Mouse (Mus musculus): ENCODE data around the gene Ahdc1. TPM values are rescaled to one million over a fixed set of nuclear protein-coding genes. Genes with fewer than 3 reads are reported as not detected.

The Ahdc1 gene
- polyA plus RNA-seq, 1 experiment from 2014 or later = 10.5 TPM

DNA sequence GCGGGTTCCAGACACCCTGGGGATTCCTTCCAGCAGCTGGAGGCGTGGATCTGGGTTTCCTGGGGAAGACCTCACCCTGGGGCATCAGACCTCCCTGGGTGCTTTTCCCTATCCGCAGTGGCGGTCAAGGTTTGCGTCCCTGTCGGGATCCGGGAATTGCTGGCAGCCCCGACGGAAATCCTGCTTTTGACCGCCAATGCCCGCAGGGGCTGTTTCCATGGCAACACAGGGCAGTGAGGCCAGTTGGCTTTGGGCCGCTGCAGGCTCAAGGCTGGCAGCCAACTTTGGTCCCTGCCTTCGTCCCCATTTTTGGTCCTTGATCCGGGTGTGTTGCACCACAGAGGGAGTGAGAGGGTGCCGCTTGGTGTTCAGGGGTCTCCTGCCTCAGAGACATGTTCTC, 36.2 kb upstream of the Ahdc1 start:
- no peak for ATAC-seq (ENCODE audit: low FRiP score, low read depth)
- H3K9me3 ChIP-seq = no peaks in the 10 kb centered on the region
- H3K4me3 ChIP-seq = no peak overlapping the region; the same call in 1 of the 2 replicates
- WGBS = under 1% methylated on average over 15 of the region's 15 CpGs
- H3K36me3 ChIP-seq = no peaks in the 10 kb centered on the region
- H3K9ac ChIP-seq = no peak overlapping the region
- H3K4me1 ChIP-seq = peaks cover 26% of the 10 kb centered on the region; the same call in 1 of the 2 replicates
- H3K27ac ChIP-seq = no peak overlapping the region
- peaks cover 44% of the 10 kb centered on the region for H3K27me3 ChIP-seq (replicated peaks)
- H3K4me2 ChIP-seq (replicated peaks) = peak overlapping the region; percentile 49

DNA sequence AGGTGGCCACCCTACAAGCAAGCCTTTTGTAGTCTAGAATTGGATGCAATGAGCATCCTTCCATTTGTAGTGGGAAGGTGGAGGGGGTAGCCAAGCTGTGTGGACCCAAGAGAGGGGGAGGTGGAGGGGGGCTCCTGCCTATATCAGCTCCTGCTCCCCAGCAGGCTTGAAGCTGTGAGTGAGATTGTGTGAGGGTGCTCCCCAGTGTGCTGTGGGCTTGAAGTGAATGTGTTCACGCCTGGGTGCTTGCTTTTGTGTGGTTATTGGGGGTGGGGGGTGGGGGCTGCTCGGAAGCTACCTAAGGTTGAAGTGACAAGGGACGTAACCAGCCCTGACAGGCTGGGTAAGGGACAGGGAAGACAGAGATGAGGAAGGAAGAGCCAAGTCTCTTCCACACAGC, 35.3 kb upstream of the Ahdc1 start:
- Histone ChIP-seq H3K9me3 (no peaks in the 10 kb centered on the region), H3K4me1 (peaks cover 26% of the 10 kb centered on the region; the same call in 1 of the 2 replicates), H3K27ac (no peak overlapping the region), H3K9ac (no peak overlapping the region), H3K4me3 (no peak overlapping the region), H3K36me3 (no peaks in the 10 kb centered on the region), H3K27me3 (replicated peaks) (peaks cover 44% of the 10 kb centered on the region), H3K4me2 (replicated peaks) (no peak overlapping the region)
- no peak for ATAC-seq (ENCODE audit: low FRiP score, low read depth)
- WGBS = 54% methylated on average over 3 of the region's 3 CpGs

DNA sequence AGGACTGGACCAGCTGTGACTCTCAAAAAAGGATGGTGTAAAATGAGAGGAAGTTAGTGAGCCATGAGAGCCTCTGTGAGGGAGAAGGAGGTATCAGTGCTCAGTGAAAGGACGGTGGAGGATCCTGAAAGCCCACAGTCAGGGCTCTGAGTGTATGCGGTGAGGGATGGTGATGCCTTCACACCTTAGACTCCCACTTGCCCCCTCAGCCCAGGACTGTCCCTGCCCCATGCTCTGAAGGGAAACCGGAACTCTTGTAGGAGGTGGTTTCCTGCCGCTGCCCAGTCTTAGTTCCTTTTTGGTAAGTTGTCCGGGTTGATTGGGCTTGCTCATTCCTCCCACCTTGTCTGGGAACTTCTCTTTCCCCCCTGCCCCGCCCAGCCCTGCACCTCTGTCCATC, 34.3 kb upstream of the Ahdc1 start:
- Histone ChIP-seq H3K36me3 (no peaks in the 10 kb centered on the region), H3K4me2 (replicated peaks) (no peak overlapping the region), H3K27ac (no peak overlapping the region), H3K9me3 (no peaks in the 10 kb centered on the region), H3K27me3 (replicated peaks) (peaks cover 44% of the 10 kb centered on the region), H3K4me3 (no peak overlapping the region), H3K9ac (no peak overlapping the region), H3K4me1 (peaks cover 26% of the 10 kb centered on the region; the same call in 1 of the 2 replicates)
- no peak for ATAC-seq (ENCODE audit: low FRiP score, low read depth)
- WGBS = 79% methylated on average over 6 of the region's 6 CpGs

DNA sequence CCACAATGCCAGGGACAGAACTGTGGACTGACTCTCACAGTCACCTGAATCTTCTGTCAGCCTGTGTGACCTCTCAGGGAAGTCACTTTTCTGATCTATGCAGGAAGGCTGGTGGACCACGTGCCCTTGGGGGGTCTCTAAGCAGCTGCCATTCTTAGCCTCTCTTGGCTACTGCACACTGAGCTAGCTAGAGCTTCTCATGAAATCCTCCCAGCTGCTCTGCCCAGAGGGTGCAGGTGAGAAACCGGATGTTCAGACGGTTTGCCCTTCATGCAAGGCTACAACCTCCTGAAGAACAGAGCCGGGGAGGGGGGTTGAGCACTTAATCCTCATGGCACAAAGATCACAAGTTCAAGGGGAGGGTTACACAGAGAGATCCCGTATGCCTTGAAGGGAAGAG, 33.5 kb upstream of the Ahdc1 start:
- no peak overlapping the region for H3K27ac ChIP-seq
- peaks cover 24% of the 10 kb centered on the region; the same call in 1 of the 2 replicates for H3K4me1 ChIP-seq
- 59% methylated on average over 5 of the region's 5 CpGs for WGBS
- H3K9me3 ChIP-seq = no peaks in the 10 kb centered on the region
- H3K27me3 ChIP-seq (replicated peaks) = peaks cover 42% of the 10 kb centered on the region
- no peak overlapping the region for H3K9ac ChIP-seq
- no peak overlapping the region for H3K4me3 ChIP-seq
- H3K36me3 ChIP-seq = no peaks in the 10 kb centered on the region
- no peak overlapping the region for H3K4me2 ChIP-seq (replicated peaks)
- no peak for ATAC-seq (ENCODE audit: low FRiP score, low read depth)

DNA sequence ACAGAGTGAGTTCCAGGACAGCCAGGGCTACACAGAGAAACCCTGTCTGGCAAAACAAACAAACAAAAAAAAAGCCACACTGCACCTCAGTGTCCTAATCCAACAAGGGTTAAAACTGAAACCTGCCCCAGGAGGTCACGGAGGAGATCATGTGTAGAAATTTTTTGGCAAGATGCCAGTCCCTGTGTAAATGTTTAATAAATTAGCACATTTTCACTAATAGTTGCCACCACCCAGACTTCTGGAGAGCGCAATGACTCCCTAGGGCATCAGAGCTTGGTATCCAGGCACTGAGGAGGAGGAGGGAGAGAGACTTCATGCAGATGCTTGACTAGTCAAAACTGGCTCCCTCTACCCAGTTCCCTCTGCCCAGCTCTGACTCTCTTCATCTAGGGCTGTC, 31.9 kb upstream of the Ahdc1 start:
- no peaks in the 10 kb centered on the region for H3K36me3 ChIP-seq
- H3K4me3 ChIP-seq = no peak overlapping the region
- peaks cover 24% of the 10 kb centered on the region for H3K4me1 ChIP-seq
- H3K9ac ChIP-seq = no peak overlapping the region
- H3K27ac ChIP-seq = no peak overlapping the region
- ATAC-seq (ENCODE audit: low FRiP score, low read depth) = no peak
- no peak overlapping the region for H3K4me2 ChIP-seq (replicated peaks)
- peaks cover 27% of the 10 kb centered on the region for H3K27me3 ChIP-seq (replicated peaks)
- H3K9me3 ChIP-seq = no peaks in the 10 kb centered on the region
- WGBS = 77% methylated on average over 2 of the region's 2 CpGs

DNA sequence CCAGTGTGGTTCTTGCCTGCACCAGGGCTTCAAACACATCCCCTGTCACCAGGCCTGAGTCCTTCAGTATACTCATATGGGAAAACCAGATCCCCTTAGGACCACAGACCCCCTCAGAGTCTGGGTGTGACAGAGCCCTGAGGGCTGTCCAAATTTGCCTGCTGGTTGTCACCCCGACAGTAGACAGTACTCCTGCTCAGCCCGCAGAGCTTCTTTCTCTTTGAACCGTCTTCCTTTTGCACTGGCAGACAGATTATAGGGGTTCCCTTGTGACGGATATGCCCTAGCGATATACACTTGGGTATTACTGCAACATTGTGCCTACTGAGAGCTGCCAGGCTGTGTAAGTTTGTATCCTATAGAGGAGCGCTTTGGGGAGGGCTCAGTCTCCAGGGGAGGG, 29.4 kb upstream of the Ahdc1 start:
- Histone ChIP-seq H3K27me3 (replicated peaks) (0 out of 2 replicates have a peak, but pooled peaks cover 3% of the 10 kb centered on the region), H3K27ac (no peak overlapping the region), H3K4me2 (replicated peaks) (no peak overlapping the region), H3K4me3 (no peak overlapping the region), H3K9ac (no peak overlapping the region), H3K4me1 (peaks cover 11% of the 10 kb centered on the region), H3K9me3 (no peaks in the 10 kb centered on the region), H3K36me3 (no peaks in the 10 kb centered on the region)
- ATAC-seq (ENCODE audit: low FRiP score, low read depth) = no peak
- 79% methylated on average over 6 of the region's 6 CpGs for WGBS

DNA sequence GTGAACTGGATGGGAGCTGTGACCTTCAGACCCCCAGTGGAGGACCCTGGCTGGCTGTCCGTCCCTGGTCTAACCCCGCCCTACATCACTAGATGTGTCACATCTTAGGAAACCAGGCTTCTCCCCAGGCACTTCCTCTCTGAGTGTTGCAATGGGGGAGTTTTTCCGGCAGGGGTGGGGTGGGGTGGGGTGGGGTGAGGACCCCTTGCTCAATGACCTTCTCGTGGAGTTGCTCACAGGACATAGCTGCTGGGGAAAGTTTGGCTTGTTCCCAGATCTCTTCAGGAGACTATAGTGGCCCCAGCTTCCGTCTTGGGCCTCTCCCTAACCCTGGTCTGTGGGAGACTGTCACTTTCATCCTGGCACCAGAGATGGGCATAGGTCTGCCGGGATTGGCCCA, 28.1 kb upstream of the Ahdc1 start:
- no peak for ATAC-seq (ENCODE audit: low FRiP score, low read depth)
- Histone ChIP-seq H3K4me1 (peaks cover 11% of the 10 kb centered on the region), H3K9ac (no peak overlapping the region), H3K4me2 (replicated peaks) (no peak overlapping the region), H3K36me3 (no peaks in the 10 kb centered on the region), H3K27me3 (replicated peaks) (no peaks in the 10 kb centered on the region), H3K4me3 (no peak overlapping the region), H3K9me3 (no peaks in the 10 kb centered on the region), H3K27ac (no peak overlapping the region)
- 82% methylated on average over 6 of the region's 6 CpGs for WGBS

DNA sequence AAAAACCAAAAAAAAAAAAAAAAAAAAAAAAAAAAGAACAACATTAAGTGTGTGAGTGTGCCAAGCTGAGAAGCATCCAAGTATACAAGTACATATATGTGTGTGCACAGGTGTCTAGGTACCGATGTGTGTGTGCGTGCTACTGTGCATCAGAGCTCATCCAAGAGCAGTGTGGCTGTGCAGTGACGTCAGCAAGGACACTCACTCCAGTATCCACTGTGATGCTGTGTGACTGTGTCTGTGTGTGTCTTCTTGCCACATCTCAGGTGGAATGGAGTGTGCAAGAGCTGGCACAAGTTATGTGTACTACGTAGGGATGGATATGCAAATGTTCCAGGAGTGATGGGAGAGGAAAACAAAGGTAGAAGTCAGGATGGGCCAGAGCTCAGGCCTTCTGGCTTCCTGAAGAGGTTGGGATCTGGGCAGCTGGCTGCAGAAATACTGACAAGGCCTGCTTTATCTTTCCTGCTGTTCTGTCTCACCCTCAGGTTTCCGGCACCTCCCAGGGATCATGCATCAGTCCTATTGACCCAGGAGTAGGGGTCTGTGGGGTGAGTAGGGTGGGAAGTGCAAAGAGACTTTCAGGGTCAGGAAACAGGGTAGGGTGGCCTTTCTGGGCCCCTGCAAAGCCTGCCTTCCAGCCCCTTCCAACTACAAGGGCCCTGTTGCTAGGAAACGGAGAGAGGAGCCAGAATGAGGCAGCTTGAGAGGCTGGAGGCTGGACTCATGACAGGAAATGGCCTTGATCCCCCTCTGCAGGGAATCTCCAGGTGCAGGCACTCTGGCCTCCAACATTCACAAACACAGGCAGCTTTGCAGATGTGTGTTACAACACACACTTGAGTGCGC, 27.2 kb upstream of the Ahdc1 start:
- Histone ChIP-seq H3K36me3 (no peaks in the 10 kb centered on the region), H3K4me3 (no peak overlapping the region), H3K4me1 (peaks cover 11% of the 10 kb centered on the region), H3K9me3 (no peaks in the 10 kb centered on the region), H3K27ac (no peak overlapping the region; the same call in 1 of the 2 replicates), H3K27me3 (replicated peaks) (no peaks in the 10 kb centered on the region), H3K4me2 (replicated peaks) (no peak overlapping the region), H3K9ac (0 out of 2 replicates have a peak overlapping the region, but pooled peaks have one; percentile 33)
- 45% methylated on average over 7 of the region's 7 CpGs for WGBS
- 0 out of 2 replicates have a peak, but pooled peaks have one; percentile 13 for ATAC-seq (ENCODE audit: low FRiP score, low read depth)

DNA sequence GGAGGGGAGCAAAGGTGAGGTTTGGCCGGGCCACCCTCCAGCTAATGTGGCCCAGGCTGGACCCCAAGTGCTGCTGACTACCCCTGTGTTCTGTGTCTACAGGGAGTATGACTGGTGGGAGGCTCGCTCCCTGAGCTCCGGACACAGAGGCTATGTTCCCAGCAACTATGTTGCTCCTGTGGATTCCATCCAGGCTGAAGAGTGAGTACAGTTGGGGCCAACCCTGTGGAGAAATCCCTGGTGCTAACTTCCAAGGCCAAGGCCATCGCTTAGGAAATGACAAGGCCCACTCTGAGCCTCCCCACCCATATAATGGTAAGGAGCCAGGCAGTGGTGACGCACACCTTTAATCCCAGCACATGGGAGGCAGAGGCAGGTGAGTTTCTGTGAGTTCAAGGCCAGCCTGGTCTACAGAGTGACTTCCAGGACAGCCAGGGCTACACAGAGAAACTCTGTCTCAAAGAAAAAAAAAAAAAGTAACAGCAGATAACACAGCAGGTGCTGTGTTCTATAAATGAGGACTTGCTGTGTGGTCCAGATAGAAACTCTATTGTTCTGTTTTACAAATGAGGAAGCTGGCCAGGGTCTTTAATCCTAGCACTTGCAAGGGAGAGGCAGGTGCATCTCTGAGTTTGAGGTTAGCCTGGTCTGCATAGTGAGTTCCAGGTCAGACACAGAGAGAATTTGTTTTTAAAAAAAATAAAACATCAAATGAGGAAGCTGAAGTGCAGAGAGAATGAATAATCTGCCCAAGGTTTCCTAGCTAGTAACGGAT, 22.3 kb upstream of the Ahdc1 start:
- WGBS = 88% methylated on average over 6 of the region's 6 CpGs
- ATAC-seq (ENCODE audit: low FRiP score, low read depth) = no peak
- H3K9ac ChIP-seq = no peak overlapping the region

DNA sequence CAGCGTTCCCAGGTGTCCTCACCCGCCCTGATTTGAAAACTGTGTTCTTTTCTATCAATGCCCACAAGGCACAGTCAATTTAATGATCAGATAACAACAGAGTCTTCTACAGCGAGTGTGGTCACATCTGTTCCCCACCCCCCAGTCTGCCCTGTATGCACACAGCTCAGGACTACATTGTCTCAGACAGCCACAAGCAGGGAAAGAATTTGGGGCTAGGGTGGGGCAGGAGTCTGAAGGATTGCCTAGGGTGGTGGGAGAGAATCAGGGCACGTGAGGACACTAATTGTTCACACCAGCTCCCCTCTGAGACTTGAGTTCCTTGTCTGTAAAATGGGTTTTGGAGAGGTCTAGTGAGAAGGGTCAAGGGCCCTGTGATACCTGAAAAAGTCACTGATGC, 17.5 kb upstream of the Ahdc1 start:
- H3K4me1 ChIP-seq = no peaks in the 10 kb centered on the region
- ATAC-seq (ENCODE audit: low FRiP score, low read depth) = no peak
- H3K36me3 ChIP-seq = no peaks in the 10 kb centered on the region
- 66% methylated on average over 4 of the region's 4 CpGs for WGBS
- H3K4me2 ChIP-seq (replicated peaks) = no peak overlapping the region
- no peak overlapping the region for H3K4me3 ChIP-seq
- H3K9me3 ChIP-seq = no peaks in the 10 kb centered on the region
- H3K9ac ChIP-seq = no peak overlapping the region
- H3K27ac ChIP-seq = no peak overlapping the region
- no peaks in the 10 kb centered on the region for H3K27me3 ChIP-seq (replicated peaks)

More for the DNA sequence above, 22.3 kb upstream of the Ahdc1 start:
- Histone ChIP-seq H3K27me3 (replicated peaks) (no peaks in the 10 kb centered on the region), H3K4me3 (no peak overlapping the region), H3K9me3 (no peaks in the 10 kb centered on the region), H3K4me1 (peaks cover 9% of the 10 kb centered on the region), H3K36me3 (no peaks in the 10 kb centered on the region), H3K27ac (no peak overlapping the region), H3K4me2 (replicated peaks) (no peak overlapping the region)

DNA sequence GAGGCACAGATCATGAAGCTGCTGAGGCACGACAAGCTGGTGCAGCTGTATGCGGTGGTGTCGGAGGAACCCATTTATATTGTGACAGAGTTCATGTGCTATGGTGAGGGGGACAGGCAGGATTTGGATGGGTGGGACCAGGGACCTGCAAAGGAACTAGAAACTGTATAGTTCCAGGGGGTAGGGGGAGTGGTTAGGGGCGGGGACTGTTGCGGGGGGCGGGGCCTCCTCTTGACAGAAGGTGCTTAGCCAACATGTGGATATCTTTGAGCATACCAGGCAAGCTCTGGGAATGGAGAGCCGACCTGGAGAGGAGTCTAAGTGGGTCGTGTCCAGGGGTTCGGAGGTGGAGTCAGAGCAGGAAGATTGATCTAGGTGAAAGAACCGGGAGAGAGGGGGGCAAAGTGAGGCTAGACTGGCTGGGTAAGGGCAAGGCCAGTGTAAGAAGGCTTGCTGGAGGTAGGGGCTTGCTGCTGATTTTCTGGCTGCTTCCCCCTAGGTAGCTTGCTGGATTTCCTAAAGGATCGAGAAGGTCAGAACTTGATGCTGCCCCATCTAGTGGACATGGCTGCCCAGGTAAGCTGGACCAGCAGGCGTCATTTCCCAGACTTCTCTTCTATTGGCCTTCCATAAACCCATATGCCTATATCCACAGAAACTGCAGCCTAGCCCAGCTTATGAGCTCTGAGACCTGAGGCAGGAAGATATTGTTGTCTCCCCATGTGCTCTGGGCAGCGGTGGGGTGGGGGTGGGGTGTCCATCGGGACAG, 13.4 kb upstream of the Ahdc1 start:
- H3K4me3 ChIP-seq = no peak overlapping the region
- ATAC-seq (ENCODE audit: low FRiP score, low read depth) = no peak
- peaks cover 4% of the 10 kb centered on the region for H3K4me1 ChIP-seq
- no peaks in the 10 kb centered on the region for H3K36me3 ChIP-seq
- WGBS = 46% methylated on average over 14 of the region's 14 CpGs
- H3K4me2 ChIP-seq (replicated peaks) = no peak overlapping the region
- no peak overlapping the region for H3K27ac ChIP-seq
- no peak overlapping the region for H3K9ac ChIP-seq
- no peaks in the 10 kb centered on the region for H3K27me3 ChIP-seq (replicated peaks)
- no peaks in the 10 kb centered on the region for H3K9me3 ChIP-seq

DNA sequence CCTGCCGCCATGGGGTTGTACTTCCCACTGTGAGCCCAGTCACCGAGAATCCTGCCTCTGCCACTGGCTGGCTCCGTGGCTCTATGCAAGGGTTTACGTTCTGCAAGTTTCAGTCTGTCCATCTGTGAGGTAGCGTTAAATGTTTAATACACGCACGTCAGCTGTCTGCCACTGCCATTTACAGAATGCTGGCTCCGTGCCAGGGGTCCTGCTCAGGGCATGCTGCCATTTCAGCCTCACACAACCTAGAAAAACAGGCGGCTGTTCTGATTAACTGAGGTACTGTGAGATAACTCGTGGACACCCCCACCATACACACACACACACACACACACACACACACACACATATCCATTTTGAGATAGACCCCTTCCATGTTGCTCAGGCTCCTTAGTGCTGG, 8.2 kb upstream of the Ahdc1 start:
- no peaks in the 10 kb centered on the region for H3K9me3 ChIP-seq
- no peak overlapping the region for H3K9ac ChIP-seq
- H3K4me1 ChIP-seq = peaks cover 19% of the 10 kb centered on the region
- no peaks in the 10 kb centered on the region for H3K27me3 ChIP-seq (replicated peaks)
- H3K36me3 ChIP-seq = no peaks in the 10 kb centered on the region
- no peak for ATAC-seq (ENCODE audit: low FRiP score, low read depth)
- H3K4me2 ChIP-seq (replicated peaks) = 0 out of 2 replicates have a peak overlapping the region, but pooled peaks have one; percentile 22
- H3K27ac ChIP-seq = no peak overlapping the region
- H3K4me3 ChIP-seq = no peak overlapping the region
- WGBS = 37% methylated on average over 10 of the region's 10 CpGs

All from neural tube, embryonic 12.5 days (tissue).